Mouse (Mus musculus) liver, postnatal 0 days (tissue): ENCODE results near the gene Ip6k3.

Experiments
- CTCF ChIP-seq: sonication (generic); IDR thresholded peaks from 2 replicates; pipeline ENCODE4 v1.5.1; 2016; ENCODE audit warnings: antibody characterized with exemption, low read depth
- EP300 ChIP-seq: IDR thresholded peaks from 2 replicates; pipeline ENCODE4 v1.6.1; 2016; ENCODE audit warnings: antibody characterized with exemption, low read depth, mild to moderate bottlenecking

DNA sequence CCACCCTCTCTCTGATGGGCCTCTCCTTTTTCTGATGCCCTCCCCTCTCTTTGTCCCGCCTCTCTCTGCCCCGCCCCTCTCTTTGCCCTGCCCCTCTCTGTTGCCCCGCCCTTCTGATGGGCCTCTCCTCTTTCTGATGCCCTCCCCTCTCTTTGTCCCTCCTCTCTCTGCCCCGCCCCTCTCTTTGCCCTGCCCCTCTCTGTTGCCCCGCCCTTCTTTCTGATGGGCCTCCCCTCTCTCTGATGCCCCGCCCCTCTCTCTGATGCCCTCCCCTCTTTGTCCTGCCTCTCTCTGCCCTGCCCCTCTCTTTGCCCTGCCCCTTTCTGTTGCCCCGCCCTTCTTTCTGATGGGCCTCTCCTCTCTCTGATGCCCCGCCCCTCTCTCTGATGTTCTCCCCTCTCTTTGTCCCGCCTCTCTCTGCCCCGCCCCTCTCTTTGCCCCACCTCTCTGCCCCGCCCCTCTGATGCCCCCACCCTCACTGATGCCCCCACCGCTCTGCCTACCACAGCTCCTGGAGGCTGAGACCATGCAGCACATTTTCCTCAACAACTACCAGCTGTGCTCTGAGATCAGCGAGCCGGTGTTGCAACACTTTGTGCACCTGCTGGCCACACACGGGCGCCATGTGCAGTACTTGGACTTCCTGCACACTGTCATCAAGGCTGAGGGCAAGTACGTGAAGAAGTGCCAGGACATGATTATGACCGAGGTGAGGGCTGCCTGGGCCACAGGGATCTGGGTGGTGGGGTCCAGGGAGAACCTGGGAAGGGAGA lies 61.7 kb downstream of the Ip6k3 start:
- TF ChIP-seq CTCF (no peak), EP300 (no peak)
